Mouse (Mus musculus) heart, adult 2 months (tissue): ENCODE measurements around the gene Tmem208.

ENCODE experiments used
- CTCF ChIP-seq: fragments of 200-600 bp; IDR thresholded peaks from 2 replicates; pipeline ENCODE4 v1.8.1; 2022; ENCODE audit warnings: antibody characterized with exemption, mild to moderate bottlenecking, moderate library complexity
- EP300 ChIP-seq: fragments of 200-500 bp; IDR thresholded peaks from 2 replicates; pipeline ENCODE4 v1.6.1; 2011; ENCODE audit warnings: low read depth, low read length, control low read depth; ENCODE audit not compliant: insufficient read depth
- POLR2A ChIP-seq: fragments of 200-500 bp; IDR thresholded peaks from 2 replicates; pipeline ENCODE4 v1.6.1; 2011; ENCODE audit warnings: mild to moderate bottlenecking, low read depth, low read length, control low read depth; ENCODE audit not compliant: insufficient read depth

- TF ChIP-seq POLR2A (no peak), CTCF (no peak), EP300 (no peak)
Measured at GRCm38 (mm10) chr8:105373032-105373431, 46.9 kb downstream of the Tmem208 start, which contains the start of gene Plekhg4.
